18 mouse cellular contexts compared by ENCODE assay signal in the genomic region with DNA sequence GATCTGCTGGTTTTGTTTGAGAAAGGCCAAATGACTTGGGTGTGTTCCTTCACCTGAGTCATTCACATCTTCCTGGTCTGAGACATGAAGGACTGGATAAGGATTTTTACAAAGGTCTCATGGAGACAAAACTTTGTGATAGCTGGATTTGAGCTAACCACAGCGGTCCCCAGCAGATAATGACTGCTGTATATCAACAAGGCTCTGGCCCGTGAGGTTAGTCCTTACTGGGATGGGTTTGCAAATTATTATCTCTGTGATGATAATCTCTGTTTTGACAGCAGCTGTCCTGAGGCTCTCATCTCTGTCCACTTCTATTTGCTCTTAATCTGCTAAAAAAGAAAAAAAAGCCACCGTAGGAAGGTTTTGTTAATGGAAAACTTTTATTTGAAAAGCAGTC.
DNase-seq lines count a peak whose midpoint lies in the region; ATAC-seq and TF ChIP-seq lines count a peak whose summit lies in the region.
"Had no signal": no experiment of that assay in that cellular context is flagged by ENCODE, and none has a peak within 500 bp of the region (broad histone marks: within the 10 kb centered on the region; RNA-seq: fewer than 3 reads in every experiment).

No protein-coding gene starts in this region.

- intact Hi-C loops in heart, postnatal 14 days (cut with DNase I) = no loop called here
- intact Hi-C loops in left cerebral cortex, postnatal 10 days (cut with DNase I) = no loop called here

- no peaks in the 10 kb centered on the region for H3K9me3 ChIP-seq in heart, embryonic 15.5 days (replicated peaks)
- H3K9me3 ChIP-seq: hindbrain, embryonic 12.5 days; kidney, embryonic 15.5 days; midbrain, embryonic 13.5 days; neural tube, embryonic 15.5 days had no signal

- DNase-seq in heart, postnatal 14 days = no peak
- no peak for DNase-seq in testis, postnatal 10 days (ENCODE audit: low spot score)
- no peak for DNase-seq in left cerebral cortex, postnatal 10 days (ENCODE audit: extremely low spot score in 1 of 2, low spot score in 2 of 2)
- DNase-seq in ovary, postnatal 10 days (ENCODE audit: low spot score) = no peak
- DNase-seq: cerebellum, postnatal 14 days; lung, postnatal 4 days had no signal

- H3K27ac ChIP-seq in heart, embryonic 15.5 days = peak overlapping the region; percentile 39; the same call in 1 of the 2 replicates
- peak overlapping the region; percentile 25; the same call in 1 of the 2 replicates for H3K27ac ChIP-seq in testis, adult 2 months (ENCODE audit: control insufficient read depth, insufficient read depth, low read depth, low read length)
- H3K27ac ChIP-seq: hindbrain, embryonic 12.5 days; kidney, embryonic 15.5 days; liver, embryonic 14.5 days; neural tube, embryonic 15.5 days had no signal

- no peaks in the 10 kb centered on the region for H3K36me3 ChIP-seq in heart, embryonic 15.5 days
- H3K36me3 ChIP-seq in testis, adult 2 months (ENCODE audit: control insufficient read depth, insufficient read depth, low read length) = no peaks in the 10 kb centered on the region
- H3K36me3 ChIP-seq: hindbrain, embryonic 12.5 days; kidney, embryonic 15.5 days; midbrain, embryonic 13.5 days; neural tube, embryonic 15.5 days had no signal

- no peak for TF ChIP-seq CTCF in testis, adult 2 months (IDR thresholded peaks at IDR 0.05; ENCODE audit: control insufficient read depth, insufficient read depth, insufficient replicate concordance, low read depth, low read length)

- H3K4me3 ChIP-seq in heart, embryonic 15.5 days = no peak overlapping the region
- H3K4me3 ChIP-seq in testis, adult 2 months (ENCODE audit: control insufficient read depth, low read depth, low read length) = no peak overlapping the region
- H3K4me3 ChIP-seq: erythroblast, embryonic 14.5 days; hindbrain, embryonic 12.5 days; kidney, embryonic 15.5 days; midbrain, embryonic 13.5 days; neural tube, embryonic 15.5 days had no signal

- H3K9ac ChIP-seq in heart, embryonic 15.5 days = no peak overlapping the region
- H3K9ac ChIP-seq: hindbrain, embryonic 12.5 days; kidney, embryonic 15.5 days; liver, embryonic 14.5 days; midbrain, embryonic 13.5 days; neural tube, embryonic 15.5 days had no signal

- WGBS in heart, embryonic 15.5 days = 46% methylated on average over 3 of the region's 3 CpGs

- no peak overlapping the region for H3K4me2 ChIP-seq in heart, embryonic 15.5 days
- H3K4me2 ChIP-seq: hindbrain, embryonic 12.5 days; midbrain, embryonic 13.5 days; neural tube, embryonic 15.5 days had no signal

- no peak for ATAC-seq in heart, embryonic 15.5 days (replicated peaks; ENCODE audit: insufficient number of reproducible peaks, insufficient read depth, low FRiP score, low read depth)
- 0 out of 2 replicates have a peak, but pooled peaks have one; percentile 7 for ATAC-seq in megakaryocyte progenitor cell, adult 5-6 weeks (replicated peaks; ENCODE audit: poor library complexity)
- ATAC-seq: CD4-positive, CD25-positive, alpha-beta regulatory T cell, adult 4 months; forebrain, embryonic 14.5 days; inflammation-experienced regulatory T-cells, adult 6 months; midbrain, embryonic 13.5 days had no signal

- no peak for TF ChIP-seq POLR2A in testis, adult 2 months (IDR thresholded peaks at IDR 0.05; ENCODE audit: control insufficient read depth, low read depth, low read length)

- H3K27me3 ChIP-seq in heart, embryonic 15.5 days = no peaks in the 10 kb centered on the region
- no peaks in the 10 kb centered on the region for H3K27me3 ChIP-seq in testis, adult 2 months (ENCODE audit: control insufficient read depth, insufficient read depth, low read length)
- H3K27me3 ChIP-seq: hindbrain, embryonic 12.5 days; kidney, embryonic 15.5 days; midbrain, embryonic 13.5 days; neural tube, embryonic 15.5 days had no signal

- H3K4me1 ChIP-seq in heart, embryonic 15.5 days (replicated peaks) = peaks cover 23% of the 10 kb centered on the region
- peaks cover 2% of the 10 kb centered on the region for H3K4me1 ChIP-seq in testis, adult 2 months (ENCODE audit: control insufficient read depth, insufficient read depth, low read length)
